Mouse (Mus musculus) inflammation-experienced regulatory T-cells, adult 6 months (primary cell): ENCODE measurements around the gene Bcl2. TPM values are rescaled to one million over a fixed set of nuclear protein-coding genes. Genes with fewer than 3 reads are reported as not detected.
"Not testable (repeated sequence)": the region's sequence is repeated elsewhere in the genome, so short reads cannot be mapped to it uniquely, and the experiment has no call there.

Experiments used
- ATAC-seq: one replicate; pipeline ENCODE4 v1.8.0; 2017
- polyA plus RNA-seq, 3 experiments: library from polyadenylated mRNA; unstranded; fragments of 100-300 nt; shearing (Covaris generic); gene quantifications; one replicate each; pipeline ENCODE4 v1.2.1; 2017

Bcl2 gene
- polyA plus RNA-seq, result 100 to 1,000 TPM in 2 of 3 experiments, 10 to 100 TPM in 1; 22.7 to 169 (median 147) TPM

- ATAC-seq, result peak; percentile 67
Observed at GRCm38 (mm10) chr1:106713621-106714529, at the start of gene Bcl2. Bcl2 (minus strand) TSS chr1:106714274.

GRCm38 (mm10) chr1:106760750-106761149 lies 46.7 kb upstream of the Bcl2 start:
- no peak for ATAC-seq

GRCm38 (mm10) chr1:106759572-106760435 lies 45.7 kb upstream of the Bcl2 start, which contains the start of gene Kdsr:
Kdsr (minus strand) TSS chr1:106759727.
- peak; percentile 92 for ATAC-seq

GRCm38 (mm10) chr1:106758734-106759571 lies 44.9 kb upstream of the Bcl2 start:
- peak; percentile 41 for ATAC-seq

GRCm38 (mm10) chr1:106756633-106757032 lies 42.6 kb upstream of the Bcl2 start:
- no peak for ATAC-seq

- ATAC-seq, result no peak
Observed at GRCm38 (mm10) chr1:106752013-106752412, 37.9 kb upstream of the Bcl2 start.

- ATAC-seq, result no peak
Observed at GRCm38 (mm10) chr1:106750656-106751055, 36.6 kb upstream of the Bcl2 start.

- ATAC-seq, result no peak
Observed at GRCm38 (mm10) chr1:106748555-106749315, 34.7 kb upstream of the Bcl2 start.

GRCm38 (mm10) chr1:106742980-106743379 lies 28.9 kb upstream of the Bcl2 start:
- no peak for ATAC-seq

GRCm38 (mm10) chr1:106740735-106741134 lies 26.7 kb upstream of the Bcl2 start:
- ATAC-seq, result no peak

GRCm38 (mm10) chr1:106739810-106740209 lies 25.7 kb upstream of the Bcl2 start:
- no peak for ATAC-seq

- peak; percentile 71 for ATAC-seq
Observed at GRCm38 (mm10) chr1:106738092-106738491, 24.0 kb upstream of the Bcl2 start.

GRCm38 (mm10) chr1:106736211-106736610 lies 22.1 kb upstream of the Bcl2 start:
- no peak for ATAC-seq

- ATAC-seq, result peak; percentile 71
Observed at GRCm38 (mm10) chr1:106735586-106735985, 21.5 kb upstream of the Bcl2 start.

GRCm38 (mm10) chr1:106722061-106722460 lies 8.0 kb upstream of the Bcl2 start:
- ATAC-seq, result no peak

- not testable (repeated sequence) for ATAC-seq
Observed at GRCm38 (mm10) chr1:106717736-106718135, 3.7 kb upstream of the Bcl2 start.

- ATAC-seq, result no peak
Observed at GRCm38 (mm10) chr1:106717071-106717601, 3.1 kb upstream of the Bcl2 start.

- no peak for ATAC-seq
Observed at GRCm38 (mm10) chr1:106716141-106716540, 2.1 kb upstream of the Bcl2 start.

- no peak for ATAC-seq
Observed at GRCm38 (mm10) chr1:106715111-106716083, 1.3 kb upstream of the Bcl2 start.

GRCm38 (mm10) chr1:106714530-106714981 lies 482 bp upstream of the Bcl2 start:
- peak; percentile 10 for ATAC-seq
